Mouse (Mus musculus): ENCODE results near the gene Foxd2.

- no peak for TF ChIP-seq POLR2A (IDR thresholded peaks at IDR 0.05; ENCODE audit: borderline replicate concordance, control insufficient read depth, low read depth, low read length)
- TF ChIP-seq CTCF (IDR thresholded peaks at IDR 0.05; ENCODE audit: control insufficient read depth, insufficient read depth, low read length), result no peak
Measured at GRCm38 (mm10) chr4:114957403-114957802, 48.7 kb upstream of the Foxd2 start.

Measured in bone marrow, adult 2 months (tissue).